Mouse (Mus musculus) ovary, postnatal 10 days (tissue): ENCODE measurements at regions not wholly inside any gene's neighbourhood (a gene's known extent, or its start where the extent isn't known, plus 50 kb on each side); places are given as distances from the start of the nearest gene placed in this dataset.

Source experiments
- DNase-seq: peaks from one replicate; pipeline ENCODE4 v3.0.0; 2022; ENCODE audit warnings: low spot score

DNA sequence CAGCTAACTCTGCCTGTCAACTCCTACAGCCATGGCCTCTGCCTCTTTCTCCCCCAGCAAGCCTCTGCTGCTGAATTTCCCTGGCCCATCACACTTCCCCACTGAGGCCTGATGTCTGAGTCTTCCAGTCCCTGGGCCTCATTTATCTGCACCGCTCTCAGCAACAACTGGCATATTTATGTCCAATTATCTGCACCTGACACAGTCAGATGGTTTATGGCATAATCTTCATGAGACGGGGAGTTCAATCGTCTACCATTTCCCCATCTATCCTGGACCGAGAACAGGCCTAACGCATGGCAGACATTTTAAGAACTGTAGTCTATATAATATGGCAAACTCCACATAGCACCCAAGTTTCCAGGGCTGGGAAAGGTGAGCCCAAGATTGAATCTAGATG is 1512.8 kb upstream of the Gm6569 start:
- DNase-seq, result no peak

DNA sequence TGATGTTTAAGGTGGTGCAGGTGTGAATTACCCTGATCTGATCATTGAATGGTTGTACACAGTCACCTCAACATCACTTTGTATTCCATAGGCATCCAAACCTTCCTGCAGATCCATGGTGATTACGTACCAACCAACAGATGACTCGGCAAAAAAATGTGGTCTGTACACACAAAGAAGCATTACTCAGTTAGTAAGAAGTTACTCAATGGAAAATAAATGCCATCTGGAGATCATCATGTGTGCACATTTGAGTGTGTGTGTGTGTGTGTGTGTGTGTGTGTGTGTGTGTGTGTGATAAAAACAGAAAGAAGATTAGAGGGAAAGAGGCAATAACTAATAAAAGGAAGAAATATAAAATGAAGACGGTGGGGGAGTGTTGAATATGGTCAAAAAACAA is 1512.2 kb upstream of the Gm6569 start:
- no peak for DNase-seq

DNA sequence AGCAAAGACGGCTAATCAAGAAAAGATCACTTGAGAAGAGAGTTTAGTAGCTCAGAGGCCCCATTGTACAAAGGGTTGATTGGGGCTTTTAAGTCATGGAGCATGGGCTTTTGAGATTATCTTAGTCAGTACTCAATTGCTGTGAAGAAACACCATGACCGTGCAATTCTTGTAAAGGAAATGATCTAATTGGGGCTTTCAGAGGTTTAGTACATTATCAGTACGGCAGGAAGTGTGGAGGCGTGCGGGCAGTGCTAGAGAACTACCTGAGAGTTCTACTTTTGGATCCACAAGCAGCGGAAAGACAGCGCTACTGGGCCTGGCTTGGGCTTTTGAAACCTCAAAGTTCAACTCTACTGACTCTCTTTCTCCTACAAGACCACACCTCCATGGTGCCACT is 1511.2 kb upstream of the Gm6569 start:
- DNase-seq, result no peak

DNA sequence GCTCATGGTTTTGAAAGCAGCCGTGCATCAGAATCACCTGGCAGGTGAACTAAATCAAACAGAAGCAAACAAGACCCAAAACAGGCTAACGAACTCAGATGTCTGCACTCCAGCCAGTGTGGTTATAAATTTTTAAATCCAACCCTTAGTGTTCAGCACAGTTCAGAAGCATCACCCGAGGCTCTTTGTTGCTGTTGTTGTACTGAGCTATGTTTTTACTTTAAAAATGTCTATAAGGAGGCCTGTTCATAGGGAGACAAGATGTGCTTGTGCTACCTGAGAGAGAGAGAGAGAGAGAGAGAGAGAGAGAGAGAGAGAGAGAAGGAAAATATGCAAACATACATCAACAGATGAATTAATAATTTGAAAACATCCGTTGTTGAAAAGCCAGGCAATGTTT is 1503.1 kb upstream of the Gm6569 start:
- DNase-seq, result no peak

DNA sequence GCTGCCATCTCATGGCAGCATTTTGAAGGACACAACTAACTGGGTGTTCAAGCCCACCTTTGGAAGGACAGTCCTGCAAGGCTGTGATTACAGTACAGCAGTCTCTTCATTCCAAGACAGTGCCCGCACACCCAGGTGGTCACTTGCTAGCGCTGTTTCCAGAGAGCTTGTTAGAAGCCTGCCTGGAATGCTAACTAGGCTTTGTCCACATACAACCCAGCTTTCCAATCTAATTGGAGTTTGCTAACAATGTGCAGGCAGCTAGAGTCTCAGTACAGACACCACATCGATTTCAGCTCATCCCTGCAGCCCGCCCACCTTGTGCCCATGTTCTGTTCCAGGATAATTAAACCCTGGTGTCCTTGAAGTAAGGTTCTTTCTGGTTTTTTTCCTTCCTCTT is 1499.9 kb upstream of the Gm6569 start:
- DNase-seq, result no peak

DNA sequence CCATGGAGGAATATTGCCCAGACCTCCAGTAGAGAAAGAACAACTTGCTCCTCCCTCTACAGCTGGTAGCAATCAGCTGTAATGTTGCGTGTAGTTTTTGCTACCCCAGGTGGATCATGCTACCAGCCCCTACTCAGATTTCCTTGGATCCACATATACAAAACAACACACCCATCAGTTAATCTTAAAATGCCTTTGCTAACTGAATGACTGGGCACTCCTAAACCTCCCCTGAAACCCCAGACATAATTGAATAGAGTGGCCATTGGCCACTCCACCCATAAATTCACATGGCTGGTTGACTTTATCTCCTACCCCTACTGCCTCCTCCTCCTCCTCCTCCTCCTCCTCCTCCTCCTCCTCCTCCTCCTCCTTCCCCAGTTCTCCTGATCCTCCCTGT is 1494.7 kb upstream of the Gm6569 start:
- no peak for DNase-seq

DNA sequence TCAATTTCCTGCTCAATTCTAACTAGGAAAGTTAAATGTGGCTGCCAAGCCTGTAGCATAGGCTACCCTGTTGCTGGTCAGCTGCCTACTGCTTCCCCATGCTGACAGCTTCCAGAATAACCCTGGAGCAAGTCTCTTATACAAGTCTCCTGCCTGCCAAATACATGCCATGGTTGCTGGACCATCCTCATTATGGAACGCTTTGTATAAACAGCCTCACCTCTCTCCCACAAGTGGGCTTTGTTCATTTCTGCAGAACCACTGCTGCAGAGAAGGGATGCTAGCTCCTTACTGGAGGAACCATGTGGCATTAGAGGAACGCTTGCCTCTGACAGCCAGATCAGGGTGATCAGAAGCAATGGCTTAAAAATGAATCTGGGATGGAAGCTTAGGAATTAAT is 1492.4 kb upstream of the Gm6569 start:
- DNase-seq, result no peak

DNA sequence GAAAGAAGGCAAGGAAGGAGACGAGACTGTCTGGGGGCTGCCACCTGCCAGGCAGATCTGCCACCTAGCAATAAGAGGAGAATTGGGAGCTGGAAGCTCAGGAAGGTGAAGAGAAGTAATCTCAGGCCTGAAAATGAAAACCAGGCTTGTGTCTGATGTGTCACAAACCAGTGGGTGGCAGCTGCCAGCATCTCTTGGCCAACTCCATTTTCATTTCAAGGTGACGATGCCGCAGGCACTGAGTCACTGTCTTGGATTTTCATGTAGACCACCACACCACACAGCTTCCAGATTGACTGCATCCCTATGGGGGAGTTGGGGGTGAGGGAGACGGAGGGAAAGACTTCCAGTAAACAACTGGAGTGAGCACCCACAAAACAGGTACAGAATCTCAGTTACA is 1491.9 kb upstream of the Gm6569 start:
- no peak for DNase-seq

DNA sequence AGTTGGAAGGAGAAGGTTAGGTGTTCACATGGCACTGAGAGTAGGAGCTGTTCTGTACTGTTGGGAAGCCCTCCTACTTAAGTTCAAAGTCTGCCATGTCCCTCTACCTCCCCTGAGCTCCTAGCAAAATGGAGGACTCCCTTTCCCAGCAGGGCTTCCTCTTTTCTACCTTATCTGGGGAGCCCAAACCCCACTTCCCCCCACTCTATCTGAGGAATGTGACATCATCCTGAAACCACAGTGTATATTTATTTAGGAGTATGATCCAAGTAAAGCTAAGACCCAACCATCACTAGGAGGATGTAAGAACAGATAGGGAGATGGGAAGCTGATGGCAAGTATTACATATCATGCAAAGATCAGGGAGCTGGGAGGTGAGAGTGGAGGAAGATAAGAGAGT is 1490.6 kb upstream of the Gm6569 start:
- DNase-seq, result no peak

DNA sequence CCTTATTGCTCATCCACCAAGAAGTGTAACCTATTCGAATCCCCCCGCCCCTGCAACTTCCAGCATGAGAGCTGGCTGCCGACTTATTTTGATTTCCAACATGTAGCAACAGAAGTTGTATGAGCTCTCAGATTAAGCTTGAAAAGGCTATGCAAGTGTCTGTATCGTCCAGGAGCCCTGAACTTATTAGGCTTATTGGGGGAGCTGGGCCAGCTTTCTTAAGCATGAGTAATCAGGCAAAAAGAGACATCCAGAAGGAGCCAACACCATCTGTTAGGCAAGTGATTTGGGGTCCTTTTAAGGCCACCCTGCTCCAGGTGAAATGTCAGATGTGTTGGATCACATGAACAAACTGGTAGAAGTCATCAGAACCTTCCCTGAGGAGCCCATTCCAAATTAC is 1481.0 kb upstream of the Gm6569 start:
- no peak for DNase-seq

DNA sequence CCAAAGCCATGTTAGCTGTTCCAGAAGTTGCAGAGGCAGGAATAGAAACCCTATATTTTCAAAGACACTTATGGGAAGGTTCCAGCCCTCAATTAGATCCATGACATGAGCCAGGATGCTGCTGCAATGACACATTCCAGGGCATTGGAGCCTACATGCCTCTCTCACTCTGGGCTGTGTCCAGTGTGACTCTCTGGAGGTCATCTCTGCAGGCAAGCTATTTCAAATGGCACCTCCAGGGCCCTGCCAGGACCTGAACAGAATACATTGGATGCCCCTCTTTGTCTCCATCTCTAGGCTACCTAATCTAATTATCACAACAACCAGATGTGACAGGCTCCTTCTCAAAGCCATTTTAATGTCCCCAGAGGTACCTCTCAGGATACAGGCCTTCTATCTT is 1478.7 kb upstream of the Gm6569 start:
- DNase-seq, result no peak

DNA sequence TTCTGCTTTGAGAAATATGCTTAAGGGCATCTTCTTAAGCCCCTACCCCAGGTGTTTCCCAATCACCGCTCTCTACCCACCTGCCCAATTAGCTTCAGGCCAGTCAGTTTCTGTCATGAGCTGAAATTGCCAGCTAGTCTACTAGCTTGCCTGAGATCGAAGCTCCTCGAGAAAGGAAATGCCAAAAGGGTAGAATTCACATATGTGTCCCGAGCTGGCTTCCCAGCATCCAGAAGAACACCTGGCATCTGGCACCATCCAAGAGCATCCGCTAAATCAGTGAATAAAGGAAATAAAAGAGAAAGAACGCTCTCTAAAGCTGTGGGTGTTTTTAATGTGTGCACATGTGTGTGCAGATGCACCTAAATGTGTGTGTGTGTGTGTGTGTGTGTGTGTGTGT is 1474.7 kb upstream of the Gm6569 start:
- DNase-seq, result no peak

DNA sequence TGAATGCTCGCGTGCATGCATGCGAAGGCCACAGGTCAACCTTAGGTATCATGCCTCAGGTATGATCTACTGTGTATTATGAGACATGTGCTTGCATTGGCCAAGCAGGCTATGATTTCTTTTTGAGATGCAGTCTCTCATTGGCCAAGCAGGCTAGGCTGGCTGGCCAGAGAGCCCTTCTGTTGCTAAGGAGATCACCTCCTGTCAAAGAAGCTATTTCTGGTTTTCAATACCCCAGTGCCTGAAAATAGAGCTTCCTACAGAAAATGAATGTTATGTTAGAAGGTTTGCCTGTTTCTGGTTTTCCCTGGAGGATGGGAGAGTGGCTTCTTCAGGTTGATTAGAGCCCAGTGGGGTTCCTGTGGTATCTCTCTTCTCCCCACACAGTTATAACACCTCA is 1474.3 kb upstream of the Gm6569 start:
- DNase-seq, result no peak

DNA sequence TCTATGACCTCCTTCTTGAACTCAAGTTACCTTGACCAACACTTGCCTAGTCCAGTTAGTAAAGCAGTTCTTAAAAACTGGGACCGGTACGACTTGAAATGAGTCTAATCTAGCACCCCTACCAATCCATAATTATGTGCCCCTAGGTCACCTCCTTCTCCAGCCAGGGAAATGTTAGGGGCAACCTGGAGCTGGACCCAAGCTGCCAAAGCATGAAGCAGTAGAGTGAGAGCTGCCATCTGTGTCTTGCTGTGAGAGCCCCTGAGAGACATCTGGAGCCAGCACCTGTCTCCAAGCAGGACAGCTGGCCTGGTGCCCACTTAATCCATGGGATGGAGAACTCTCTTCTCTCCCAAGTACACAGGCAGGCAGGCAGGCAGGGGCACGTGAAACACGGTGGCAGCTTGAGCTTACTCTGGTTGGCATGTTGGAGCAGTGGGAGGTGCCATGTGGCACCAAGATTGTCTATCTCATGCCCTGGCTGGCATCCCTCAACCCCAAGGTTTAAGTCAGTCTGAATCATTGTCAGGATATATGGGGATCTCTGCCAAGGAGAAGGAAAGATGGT is 1473.8 kb upstream of the Gm6569 start:
- no peak for DNase-seq

DNA sequence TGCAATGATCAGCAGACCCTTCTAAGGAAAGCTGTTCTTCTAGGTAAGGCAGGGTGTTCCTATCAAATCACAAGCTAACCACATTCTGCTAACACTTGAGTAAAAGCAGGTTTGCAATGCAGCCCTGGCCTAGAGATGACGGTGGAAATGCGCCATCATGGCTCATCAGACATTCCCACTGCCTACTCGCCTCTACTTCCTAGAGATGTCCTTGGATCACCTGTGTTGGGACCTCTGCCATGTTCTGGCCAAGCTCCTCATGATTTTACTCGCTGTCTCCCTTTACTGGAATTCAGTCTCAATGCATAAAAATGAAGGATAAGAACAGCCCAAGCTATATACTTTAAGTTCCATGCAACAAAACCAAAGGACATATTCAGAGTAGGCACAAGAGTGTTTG is 1461.3 kb upstream of the Gm6569 start:
- no peak for DNase-seq

DNA sequence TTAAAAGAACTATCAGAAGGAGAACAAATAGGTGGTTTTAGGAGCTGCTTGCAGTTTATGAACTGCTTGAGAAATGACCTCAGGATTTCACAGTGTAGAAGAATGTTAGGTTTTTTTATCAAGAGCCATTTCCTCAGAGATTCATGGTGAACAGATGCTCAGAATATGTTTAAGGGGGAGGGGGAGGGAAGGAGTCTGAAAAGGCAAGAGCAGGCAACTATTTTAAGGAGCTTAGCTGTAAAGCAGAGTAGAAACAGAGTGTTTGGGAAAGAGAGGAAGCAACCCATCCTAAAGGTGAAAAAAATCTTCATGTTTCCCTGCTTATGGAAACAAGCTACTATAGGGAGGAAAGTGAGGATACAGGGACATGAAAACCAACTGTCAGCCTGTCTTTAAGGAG is 1457.2 kb upstream of the Gm6569 start:
- DNase-seq, result no peak

DNA sequence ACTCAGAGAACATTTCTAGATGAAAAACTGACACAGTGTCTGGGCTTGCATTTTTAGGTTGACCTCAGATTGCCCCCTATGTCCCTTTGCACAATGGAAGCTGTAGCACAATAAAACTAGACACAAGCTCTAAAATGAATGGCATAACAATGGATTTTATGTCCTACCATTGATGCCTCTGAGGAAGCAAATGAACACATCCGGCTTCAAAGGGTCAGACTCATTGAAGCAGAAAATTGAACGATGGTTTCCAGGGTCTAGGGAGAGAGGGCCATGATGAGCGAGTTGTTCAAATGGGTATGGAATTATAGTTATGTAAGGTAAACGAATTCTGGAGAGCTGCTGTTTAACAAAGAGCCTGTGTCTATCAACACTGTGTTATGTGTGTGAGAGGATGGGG is 1455.1 kb upstream of the Gm6569 start:
- DNase-seq, result no peak

DNA sequence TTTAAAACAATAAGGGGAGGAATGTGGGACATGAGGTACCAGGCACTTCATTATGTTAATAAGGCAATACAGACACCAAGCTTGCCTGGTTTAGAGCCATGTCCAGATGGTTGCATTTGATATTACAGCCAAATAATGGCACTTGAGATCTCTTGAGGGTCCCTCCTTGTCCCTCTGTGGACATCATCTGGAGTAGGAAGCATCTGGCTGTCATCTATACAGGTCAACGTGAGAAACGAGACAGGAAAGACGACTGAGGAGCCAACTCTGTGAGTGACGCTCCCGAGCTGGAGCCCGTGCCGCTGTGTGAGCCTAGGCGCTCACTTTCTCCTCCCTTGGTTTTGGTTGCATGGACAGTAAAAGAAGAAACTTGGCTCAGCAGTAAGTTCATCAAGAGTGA is 1453.2 kb upstream of the Gm6569 start:
- no peak for DNase-seq

DNA sequence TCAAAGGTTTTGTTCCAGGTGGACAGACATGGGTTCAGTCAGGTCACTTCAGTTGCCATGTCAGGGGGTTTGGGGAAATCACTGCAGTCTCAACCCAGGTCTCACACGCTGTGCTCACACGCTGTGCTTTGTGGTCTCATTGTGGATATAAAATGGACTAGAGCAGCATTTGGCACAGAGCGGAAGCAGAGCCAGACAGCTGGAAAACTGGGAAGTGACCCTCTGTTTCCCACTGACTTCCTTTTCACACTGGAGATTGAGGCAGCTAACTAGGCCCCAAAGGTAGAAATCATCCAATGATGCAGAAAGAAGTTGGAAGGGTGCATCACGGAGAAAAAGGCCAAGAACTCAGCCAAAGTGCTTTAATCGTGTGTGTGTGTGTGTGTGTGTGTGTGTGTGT is 1452.6 kb upstream of the Gm6569 start:
- DNase-seq, result no peak

DNA sequence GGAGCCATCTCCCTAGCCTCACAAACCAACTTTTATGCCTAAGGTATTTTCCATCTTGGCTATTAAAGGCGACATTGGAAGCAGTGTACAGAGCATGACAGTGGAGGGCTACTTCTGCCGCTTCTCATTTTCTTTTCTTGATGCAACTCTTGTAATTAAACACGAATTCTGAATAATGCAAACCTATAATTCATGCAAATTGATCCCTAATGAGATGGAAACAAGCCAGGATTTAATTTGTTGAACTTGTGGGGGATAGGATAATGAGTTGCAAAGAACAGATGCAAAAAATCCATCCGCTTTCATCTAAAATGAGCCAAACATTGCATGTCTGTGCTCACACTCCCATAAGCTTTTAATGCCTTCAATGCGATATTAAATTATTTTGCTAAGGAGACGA is 1451.8 kb upstream of the Gm6569 start:
- no peak for DNase-seq

DNA sequence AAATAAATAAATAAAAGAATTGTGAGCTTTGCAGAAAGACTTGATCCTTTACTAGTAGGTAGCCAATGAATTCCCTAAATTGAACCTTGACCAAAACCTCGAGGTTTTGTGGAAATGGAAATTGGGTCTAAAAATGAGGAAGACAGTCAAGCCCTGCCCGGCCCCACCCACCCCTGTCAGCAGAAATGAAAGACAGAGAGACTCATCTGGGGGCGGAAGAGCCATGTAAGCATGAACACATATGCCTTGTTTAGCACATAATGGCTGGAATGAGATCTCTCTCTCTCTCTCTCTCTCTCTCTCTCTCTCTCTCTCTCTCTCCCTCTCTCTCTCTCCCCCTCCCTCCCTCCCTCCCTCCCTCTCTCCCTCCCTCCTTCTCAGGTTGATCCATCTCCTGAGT is 1451.3 kb upstream of the Gm6569 start:
- no peak for DNase-seq

DNA sequence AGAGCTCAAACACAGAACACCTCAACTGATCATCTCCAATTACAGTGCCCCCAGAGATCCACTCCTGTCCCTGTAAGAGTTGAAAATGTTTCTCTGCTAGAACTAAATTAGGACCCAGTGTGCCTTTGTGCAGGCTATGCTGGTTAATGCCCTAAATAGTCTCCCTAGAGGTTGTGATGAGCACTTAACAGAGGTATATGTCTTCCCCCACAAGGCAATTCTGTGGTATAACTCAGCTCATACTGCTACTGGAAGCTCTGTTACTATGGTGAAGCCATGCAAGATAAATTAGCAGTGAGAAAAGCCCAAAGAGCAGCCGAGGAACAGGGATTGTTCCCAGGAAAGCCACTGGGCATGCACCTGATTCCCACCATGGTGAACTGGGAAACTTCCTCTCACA is 1450.9 kb upstream of the Gm6569 start:
- no peak for DNase-seq

DNA sequence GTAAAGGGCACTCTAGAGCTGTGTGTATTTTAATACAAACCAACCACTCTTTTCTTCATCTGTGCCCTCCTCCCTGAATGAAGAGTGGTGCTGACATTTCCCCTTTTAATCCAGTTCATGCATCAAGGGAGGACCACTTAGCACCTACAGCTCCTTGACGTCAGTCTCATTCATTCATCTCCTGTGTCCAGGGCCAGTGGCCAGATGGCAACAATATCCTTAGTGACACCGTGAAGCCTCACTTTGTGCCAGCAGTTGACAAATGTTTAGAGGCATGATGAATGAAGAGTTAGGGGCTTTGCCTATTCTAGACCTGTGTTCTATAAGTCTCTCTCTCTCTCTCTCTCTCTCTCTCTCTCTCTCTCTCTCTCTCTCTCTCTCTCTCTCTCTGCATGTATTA is 1441.1 kb upstream of the Gm6569 start:
- DNase-seq, result no peak

DNA sequence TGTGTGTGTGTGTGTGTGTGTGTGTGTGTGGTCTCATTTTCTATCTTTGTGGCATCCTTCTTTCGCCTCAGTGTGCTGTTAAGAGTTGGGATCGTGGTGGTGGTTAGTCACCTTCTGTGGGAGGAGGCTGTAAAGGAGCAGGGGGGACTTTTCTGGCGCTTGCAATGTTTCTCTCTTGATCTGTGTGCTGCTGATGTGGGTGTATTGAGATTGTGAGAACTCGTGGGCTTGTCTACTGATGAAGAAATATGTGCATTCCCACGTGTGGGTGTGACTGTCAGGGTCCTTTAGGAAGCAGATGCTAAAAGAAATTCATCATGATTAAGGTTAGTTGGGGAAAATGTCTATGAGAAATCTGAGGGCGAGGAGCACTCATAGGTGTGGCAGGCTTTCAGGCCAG is 1422.4 kb upstream of the Gm6569 start:
- no peak for DNase-seq
